Mouse (Mus musculus) testis, adult 2 months (tissue): ENCODE results near the gene Actn4. TPM values are rescaled to one million over a fixed set of nuclear protein-coding genes. Genes with fewer than 3 reads are reported as not detected.

ENCODE experiments used
- H3K27ac ChIP-seq: fragments of 200-500 bp; 2 replicates; pipeline ENCODE4 v1.5.1; 2012; ENCODE audit warnings: low read depth, low read length; ENCODE audit not compliant: control insufficient read depth, insufficient read depth
- H3K27me3 ChIP-seq: fragments of 200-500 bp; 2 replicates; pipeline ENCODE4 v1.6.1; 2012; ENCODE audit warnings: mild to moderate bottlenecking, low read length, moderate library complexity; ENCODE audit not compliant: control insufficient read depth, insufficient read depth
- H3K36me3 ChIP-seq: fragments of 200-500 bp; 2 replicates; pipeline ENCODE4 v1.6.1; 2012; ENCODE audit warnings: mild to moderate bottlenecking, low read length; ENCODE audit not compliant: control insufficient read depth, insufficient read depth
- H3K4me1 ChIP-seq: fragments of 200-500 bp; 2 replicates; pipeline ENCODE4 v1.6.1; 2012; ENCODE audit warnings: low read length; ENCODE audit not compliant: control insufficient read depth, insufficient read depth
- H3K4me3 ChIP-seq: fragments of 200-500 bp; 2 replicates; pipeline ENCODE4 v1.5.1; 2012; ENCODE audit warnings: low read depth, mild to moderate bottlenecking, low read length, moderate library complexity, mixed read lengths; ENCODE audit not compliant: control insufficient read depth
- CTCF ChIP-seq: fragments of 200-500 bp; IDR thresholded peaks from 2 replicates; pipeline ENCODE4 v1.5.1; 2012; ENCODE audit warnings: low read depth, mild to moderate bottlenecking, inconsistent platforms, low read length, moderate library complexity; ENCODE audit not compliant: control insufficient read depth, insufficient read depth, insufficient replicate concordance
- POLR2A ChIP-seq: fragments of 200-500 bp; IDR thresholded peaks from 2 replicates; pipeline ENCODE4 v1.6.1; 2012; ENCODE audit warnings: low read depth, mild to moderate bottlenecking, inconsistent platforms, low read length, moderate library complexity; ENCODE audit not compliant: control insufficient read depth
- polyA plus RNA-seq: library from polyadenylated mRNA; depleted of rRNA; stranded (reverse); fragments of >200 nt; gene quantifications from 2 replicates; pipeline ENCODE4 v1.2.3, GENCODE M21; 2012; rRNA removed

Gene Actn4
- polyA plus RNA-seq, result 73.9 and 77.5 TPM in 2 replicates

DNA sequence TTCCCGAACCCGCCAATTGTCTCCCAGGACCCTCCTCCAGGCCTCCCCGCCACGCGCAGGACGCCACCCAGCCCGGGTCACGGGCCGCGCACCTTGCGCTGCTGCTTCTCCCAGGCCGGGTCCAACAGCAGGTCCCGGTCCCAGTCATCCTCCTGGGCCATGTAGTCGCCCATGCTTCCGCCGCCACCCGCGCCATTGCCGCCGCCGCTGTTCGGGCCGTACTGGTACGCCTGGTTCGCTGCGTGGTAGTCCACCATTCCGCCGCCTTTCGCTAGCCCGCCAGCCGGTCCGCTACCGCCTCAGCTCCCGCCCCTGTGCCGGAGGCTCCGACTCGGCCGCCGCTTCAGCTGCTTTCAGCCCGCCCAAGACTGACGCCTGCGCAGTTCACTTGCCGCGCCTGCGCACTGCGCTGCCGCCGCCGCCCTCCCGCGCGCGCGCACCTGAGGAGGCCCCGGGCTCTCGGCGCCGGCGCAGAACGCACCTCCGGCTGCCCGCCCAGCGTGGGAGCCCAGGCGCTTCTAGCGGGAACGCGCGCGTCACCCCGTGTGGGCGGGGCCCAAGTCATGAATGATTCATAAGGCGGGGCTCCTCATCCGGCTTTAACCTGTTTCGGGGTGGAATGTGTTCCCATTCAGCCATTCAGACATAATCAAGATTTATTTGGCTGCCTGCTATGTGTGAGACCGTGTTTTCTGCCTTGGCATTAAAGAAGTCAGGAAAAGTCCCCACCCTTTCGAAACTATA, at the start of gene Actn4:
Gene Actn4, minus strand, starts transcription at position 414 of the 744 bp plus-strand sequence.
- H3K4me3 ChIP-seq, result peak within 1 kb of the TSS; percentile 96
- TF ChIP-seq POLR2A, result peak; percentile 91
- no peak for TF ChIP-seq CTCF
- H3K27ac ChIP-seq, result peak within 1 kb of the TSS; percentile 87
- H3K27me3 ChIP-seq, result no peaks in the 10 kb centered on the region
- H3K36me3 ChIP-seq, result no peaks in the 10 kb centered on the region
- peaks cover 15% of the 10 kb centered on the region for H3K4me1 ChIP-seq

DNA sequence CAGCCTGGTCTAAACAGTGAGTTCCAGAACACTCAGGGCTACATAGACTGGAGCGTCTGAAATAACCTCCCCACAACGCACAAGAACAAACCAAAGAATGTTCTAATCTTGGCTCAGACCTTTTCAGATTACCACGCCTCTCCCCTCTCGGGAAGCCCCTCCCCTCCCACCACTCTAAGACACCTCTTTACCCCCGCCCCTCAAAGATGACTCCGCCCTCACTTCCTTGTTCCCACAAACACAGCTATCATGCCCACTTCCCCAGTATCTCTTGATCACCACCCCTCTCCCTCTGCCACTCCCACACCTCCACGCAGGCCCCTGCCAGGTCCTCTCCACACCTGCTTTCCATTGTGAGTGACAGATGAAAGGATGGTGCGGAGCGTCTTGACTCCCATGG, 46.6 kb upstream of the Actn4 start:
- H3K4me1 ChIP-seq, result peaks cover 2% of the 10 kb centered on the region
- no peaks in the 10 kb centered on the region for H3K36me3 ChIP-seq
- H3K4me3 ChIP-seq, result no peak overlapping the region
- H3K27ac ChIP-seq, result no peak overlapping the region
- H3K27me3 ChIP-seq, result no peaks in the 10 kb centered on the region
- TF ChIP-seq POLR2A (no peak), CTCF (no peak)

- Histone ChIP-seq H3K4me3 (no peak overlapping the region), H3K36me3 (no peaks in the 10 kb centered on the region), H3K27ac (no peak overlapping the region), H3K4me1 (peaks cover 2% of the 10 kb centered on the region), H3K27me3 (no peaks in the 10 kb centered on the region)
- TF ChIP-seq POLR2A (no peak), CTCF (no peak)
Measured at GRCm38 (mm10) chr7:29008171-29008570, 46.0 kb upstream of the Actn4 start.

GRCm38 (mm10) chr7:29007224-29008101, 45.3 kb upstream of the Actn4 start:
- Histone ChIP-seq H3K4me1 (peaks cover 6% of the 10 kb centered on the region), H3K4me3 (no peak overlapping the region), H3K27me3 (no peaks in the 10 kb centered on the region), H3K36me3 (no peaks in the 10 kb centered on the region), H3K27ac (no peak overlapping the region)
- TF ChIP-seq CTCF, result 0 out of 2 replicates have a peak, but pooled peaks have one; percentile 0
- no peak for TF ChIP-seq POLR2A

GRCm38 (mm10) chr7:29000651-29001605, 38.8 kb upstream of the Actn4 start:
- H3K27me3 ChIP-seq, result no peaks in the 10 kb centered on the region
- no peak overlapping the region for H3K27ac ChIP-seq
- peak overlapping the region; percentile 71 for H3K4me3 ChIP-seq
- no peak for TF ChIP-seq CTCF
- no peaks in the 10 kb centered on the region for H3K36me3 ChIP-seq
- H3K4me1 ChIP-seq, result peaks cover 23% of the 10 kb centered on the region

DNA sequence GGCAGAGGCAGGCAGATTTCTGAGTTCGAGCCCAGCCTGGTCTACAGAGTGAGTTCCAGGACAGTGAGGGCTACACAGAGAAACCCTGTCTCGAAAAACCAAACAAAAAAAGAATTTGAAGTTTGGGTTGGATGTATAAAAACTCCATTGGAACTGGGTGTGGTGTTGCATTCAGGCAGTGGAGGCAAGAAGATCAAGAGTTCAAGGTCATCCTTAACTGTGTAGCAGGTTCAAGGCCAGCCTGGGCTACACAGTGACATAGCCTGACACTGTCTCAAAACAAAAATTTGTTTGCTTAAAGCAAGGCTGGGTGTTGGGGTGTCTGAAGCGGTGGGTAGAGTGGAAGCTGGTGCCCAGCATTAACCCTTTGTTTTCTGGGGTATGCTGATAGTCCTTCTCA, 31.3 kb upstream of the Actn4 start:
- Histone ChIP-seq H3K4me1 (peaks cover 3% of the 10 kb centered on the region; the same call in 1 of the 2 replicates), H3K27me3 (no peaks in the 10 kb centered on the region), H3K27ac (no peak overlapping the region), H3K4me3 (no peak overlapping the region), H3K36me3 (no peaks in the 10 kb centered on the region)
- TF ChIP-seq CTCF (no peak), POLR2A (no peak)
